Mouse (Mus musculus) myocyte (in vitro differentiated cells): ENCODE data around the gene Ric1.

Experiments used
- CEBPB ChIP-seq: IDR thresholded peaks from 2 replicates; pipeline ENCODE4 v1.6.1; 2011; ENCODE audit warnings: mild to moderate bottlenecking, moderate library complexity; ENCODE audit not compliant: poor library complexity, insufficient read depth, severe bottlenecking
- E2F4 ChIP-seq: IDR thresholded peaks from one replicate; pipeline ENCODE4 v1.6.1; 2011; ENCODE audit warnings: mild to moderate bottlenecking, control low read depth, moderate library complexity; ENCODE audit not compliant: insufficient read depth
- MAX ChIP-seq: IDR thresholded peaks from one replicate; pipeline ENCODE4 v1.6.1; 2011; ENCODE audit warnings: low read depth, mild to moderate bottlenecking, control low read depth
- MYOD1 ChIP-seq, 3 experiments: IDR thresholded peaks; one replicate each; pipeline ENCODE4 v1.6.1; 2011; ENCODE audit warnings: control low read depth in 2 of 3, low read depth in 2 of 3, mild to moderate bottlenecking in 2 of 3, moderate library complexity in 1 of 3; ENCODE audit not compliant: insufficient read length in 2 of 3, control insufficient read depth in 1 of 3
- MYOG ChIP-seq, 3 experiments: IDR thresholded peaks; one replicate each; pipeline ENCODE4 v1.6.1; 2011; ENCODE audit warnings: control low read depth in 2 of 3, low read depth in 2 of 3, mild to moderate bottlenecking in 2 of 3; ENCODE audit not compliant: insufficient read length in 2 of 3, control insufficient read depth in 1 of 3, insufficient read depth in 1 of 3
- POLR2A ChIP-seq: IDR thresholded peaks from one replicate; pipeline ENCODE4 v1.6.1; 2011; ENCODE audit warnings: low read depth, mild to moderate bottlenecking, control low read depth, moderate library complexity; ENCODE audit not compliant: insufficient read length
- POLR2AphosphoS2 ChIP-seq: IDR thresholded peaks from one replicate; pipeline ENCODE4 v1.6.1; 2011; ENCODE audit warnings: low read depth, control low read depth; ENCODE audit not compliant: insufficient read length
- REST ChIP-seq: IDR thresholded peaks from one replicate; pipeline ENCODE4 v1.6.1; 2011; ENCODE audit warnings: mild to moderate bottlenecking, control low read depth, moderate library complexity; ENCODE audit not compliant: insufficient read depth, insufficient read length
- TCF12 ChIP-seq: IDR thresholded peaks from one replicate; pipeline ENCODE4 v1.6.1; 2011; ENCODE audit warnings: mild to moderate bottlenecking, control low read depth; ENCODE audit not compliant: poor library complexity, insufficient read depth, severe bottlenecking
- USF1 ChIP-seq: IDR thresholded peaks from one replicate; pipeline ENCODE4 v1.6.1; 2011; ENCODE audit warnings: low read depth, mild to moderate bottlenecking, control low read depth, moderate library complexity

DNA sequence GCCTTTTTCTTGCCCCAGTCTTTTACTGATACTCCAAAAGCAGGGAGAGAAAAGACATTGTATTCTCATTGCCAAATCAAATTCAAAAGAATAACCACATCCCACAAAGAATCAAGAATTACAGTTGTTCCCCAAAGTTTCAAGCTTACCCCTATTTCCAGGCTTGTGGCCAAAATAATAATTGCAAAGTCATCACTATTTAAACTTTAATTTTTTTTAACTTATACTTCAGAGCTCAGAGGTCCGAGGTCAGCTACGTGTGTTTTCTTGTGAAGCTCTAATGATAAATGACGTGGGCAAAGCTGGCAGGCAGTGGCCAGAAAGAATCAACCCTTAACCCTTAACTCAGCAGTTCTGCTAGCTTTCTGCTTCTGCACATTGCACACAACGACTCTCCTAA, 43.5 kb upstream of the Ric1 start:
- TF ChIP-seq POLR2AphosphoS2 (no peak), POLR2A (no peak), MAX (no peak), TCF12 (no peak), CEBPB (no peak), MYOD1 (IDR thresholded peaks at IDR 0.05; ENCODE audit: control insufficient read depth in 1 of 3, insufficient read length in 2 of 3, low read depth in 2 of 3) (no peak), REST (no peak), E2F4 (no peak), USF1 (no peak), MYOG (IDR thresholded peaks at IDR 0.05; ENCODE audit: control insufficient read depth in 1 of 3, insufficient read depth in 1 of 3, insufficient read length in 2 of 3, low read depth in 2 of 3) (no peak)
